Mouse (Mus musculus): ENCODE results near the gene Stoml3. TPM values are rescaled to one million over a fixed set of nuclear protein-coding genes. Genes with fewer than 3 reads are reported as not detected.

The Stoml3 gene
- not detected in 2 replicates for polyA plus RNA-seq (2015; fragmentation: Nextera tagmentation; extraction: Ambion mirVana)

DNA sequence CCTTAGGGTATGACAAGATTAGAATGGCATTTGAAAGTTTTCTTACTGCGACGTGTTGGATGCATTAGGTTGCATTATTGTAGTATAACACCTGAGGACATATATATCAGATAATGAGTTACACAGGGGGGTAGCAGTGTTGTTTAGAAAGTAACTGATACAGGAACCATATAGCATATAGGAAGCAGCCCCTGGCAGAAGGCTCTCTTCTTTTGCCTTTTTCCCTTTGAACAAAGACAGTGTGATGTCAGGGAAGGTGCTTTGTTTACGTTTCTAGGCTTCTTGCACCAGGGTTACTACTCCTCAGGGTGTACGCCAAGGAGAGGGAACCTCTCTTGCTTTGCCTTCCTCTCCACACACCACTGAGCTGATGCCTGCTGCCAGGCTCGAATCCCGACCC is at the start of gene Stoml3:
Gene Stoml3 (plus strand): TSS at position 301 of the 400 bp plus-strand sequence.
- Histone ChIP-seq H3K9ac (no peak within 1 kb of the TSS), H3K36me3 (no peaks in the 10 kb centered on the region), H3K27me3 (no peaks in the 10 kb centered on the region), H3K4me2 (no peak within 1 kb of the TSS), H3K4me3 (no peak within 1 kb of the TSS), H3K27ac (no peak within 1 kb of the TSS), H3K4me1 (replicated peaks) (no peaks in the 10 kb centered on the region), H3K9me3 (no peaks in the 10 kb centered on the region)
- 77% methylated on average over 6 of the region's 6 CpGs for WGBS
- ATAC-seq (ENCODE audit: low FRiP score) = no peak

DNA sequence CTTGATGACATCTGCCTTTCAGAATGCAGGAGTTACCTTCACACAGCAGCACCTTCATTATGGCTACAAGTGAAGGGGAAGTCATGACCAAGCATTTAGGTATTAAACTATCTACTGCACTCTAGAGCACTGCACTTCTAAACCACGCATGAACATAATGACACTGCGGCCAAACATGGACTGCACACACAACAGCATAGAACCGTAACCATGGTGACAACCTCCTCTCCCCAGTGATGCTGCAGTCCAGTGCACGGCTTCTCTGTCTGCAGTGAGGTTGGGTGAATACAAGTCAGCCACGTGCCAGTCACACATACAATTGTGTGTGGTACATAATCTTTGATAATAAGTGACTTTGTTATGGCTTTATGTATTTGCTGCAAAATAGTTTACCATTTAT is 42.9 kb upstream of the Stoml3 start:
- H3K9ac ChIP-seq = no peak overlapping the region
- H3K9me3 ChIP-seq = no peaks in the 10 kb centered on the region
- ATAC-seq (ENCODE audit: low FRiP score) = peak; percentile 63
- no peak overlapping the region for H3K4me2 ChIP-seq
- WGBS = 29% methylated on average over 5 of the region's 5 CpGs
- peaks cover 12% of the 10 kb centered on the region for H3K36me3 ChIP-seq
- peaks cover 10% of the 10 kb centered on the region for H3K4me1 ChIP-seq (replicated peaks)
- no peak overlapping the region for H3K4me3 ChIP-seq
- no peaks in the 10 kb centered on the region for H3K27me3 ChIP-seq
- 0 out of 2 replicates have a peak overlapping the region, but pooled peaks have one; percentile 40 for H3K27ac ChIP-seq

DNA sequence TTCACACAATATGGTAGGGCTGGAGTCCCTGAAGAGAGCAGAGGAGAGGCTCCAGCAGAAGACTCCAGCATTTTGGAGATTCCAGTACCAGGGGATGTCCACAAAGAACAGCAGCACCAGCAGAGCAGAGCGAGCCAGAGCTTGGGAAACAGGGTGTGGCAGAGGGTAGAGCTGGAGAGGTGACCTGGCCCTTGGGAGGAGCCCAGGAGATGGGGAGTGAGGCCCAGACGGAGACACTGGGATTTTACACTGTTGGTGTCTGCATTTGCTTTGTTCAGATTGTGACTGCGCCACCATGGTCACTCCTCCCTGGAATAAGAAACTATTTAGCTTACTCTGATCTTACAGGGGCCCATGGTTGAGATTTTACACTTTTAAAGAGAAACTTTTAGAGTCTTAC is 41.7 kb upstream of the Stoml3 start:
- peaks cover 24% of the 10 kb centered on the region for H3K36me3 ChIP-seq
- no peaks in the 10 kb centered on the region for H3K9me3 ChIP-seq
- no peak for ATAC-seq (ENCODE audit: low FRiP score)
- H3K27me3 ChIP-seq = no peaks in the 10 kb centered on the region
- H3K4me2 ChIP-seq = no peak overlapping the region
- H3K4me1 ChIP-seq (replicated peaks) = peaks cover 10% of the 10 kb centered on the region
- 91% methylated on average over 3 of the region's 3 CpGs for WGBS
- H3K27ac ChIP-seq = no peak overlapping the region
- H3K9ac ChIP-seq = no peak overlapping the region
- H3K4me3 ChIP-seq = no peak overlapping the region

- Histone ChIP-seq H3K27me3 (no peaks in the 10 kb centered on the region), H3K9me3 (no peaks in the 10 kb centered on the region), H3K4me3 (no peak overlapping the region), H3K27ac (no peak overlapping the region), H3K4me1 (replicated peaks) (peaks cover 10% of the 10 kb centered on the region), H3K36me3 (peaks cover 38% of the 10 kb centered on the region), H3K9ac (no peak overlapping the region), H3K4me2 (no peak overlapping the region)
- WGBS = 23% methylated on average over 2 of the region's 2 CpGs
- ATAC-seq (ENCODE audit: low FRiP score) = 0 out of 2 replicates have a peak, but pooled peaks have one; percentile 30
Observed at GRCm38 (mm10) chr3:53448208-53448607, 40.2 kb upstream of the Stoml3 start.

GRCm38 (mm10) chr3:53450666-53451065 is 37.8 kb upstream of the Stoml3 start:
- H3K4me2 ChIP-seq = no peak overlapping the region
- H3K36me3 ChIP-seq = peaks cover 60% of the 10 kb centered on the region
- H3K4me1 ChIP-seq (replicated peaks) = peaks cover under 1% of the 10 kb centered on the region; the same call in 1 of the 2 replicates
- H3K27ac ChIP-seq = no peak overlapping the region
- H3K27me3 ChIP-seq = no peaks in the 10 kb centered on the region
- H3K4me3 ChIP-seq = no peak overlapping the region
- H3K9ac ChIP-seq = no peak overlapping the region
- ATAC-seq (ENCODE audit: low FRiP score) = no peak
- H3K9me3 ChIP-seq = no peaks in the 10 kb centered on the region
- 95% methylated on average over 11 of the region's 11 CpGs for WGBS

GRCm38 (mm10) chr3:53452351-53452750 is 36.1 kb upstream of the Stoml3 start:
- no peak for ATAC-seq (ENCODE audit: low FRiP score)
- H3K4me1 ChIP-seq (replicated peaks) = no peaks in the 10 kb centered on the region
- H3K27ac ChIP-seq = no peak overlapping the region
- no peaks in the 10 kb centered on the region for H3K9me3 ChIP-seq
- H3K4me3 ChIP-seq = no peak overlapping the region
- no peak overlapping the region for H3K4me2 ChIP-seq
- WGBS = 96% methylated on average over 10 of the region's 10 CpGs
- H3K9ac ChIP-seq = no peak overlapping the region
- no peaks in the 10 kb centered on the region for H3K27me3 ChIP-seq
- peaks cover 76% of the 10 kb centered on the region for H3K36me3 ChIP-seq

- H3K36me3 ChIP-seq = peaks cover 82% of the 10 kb centered on the region
- H3K4me3 ChIP-seq = no peak overlapping the region
- WGBS = 96% methylated on average over 7 of the region's 7 CpGs
- no peak overlapping the region for H3K9ac ChIP-seq
- H3K4me1 ChIP-seq (replicated peaks) = no peaks in the 10 kb centered on the region
- H3K27ac ChIP-seq = no peak overlapping the region
- no peak overlapping the region for H3K4me2 ChIP-seq
- no peaks in the 10 kb centered on the region for H3K27me3 ChIP-seq
- H3K9me3 ChIP-seq = no peaks in the 10 kb centered on the region
- no peak for ATAC-seq (ENCODE audit: low FRiP score)
Observed at GRCm38 (mm10) chr3:53453346-53453745, 35.1 kb upstream of the Stoml3 start.

DNA sequence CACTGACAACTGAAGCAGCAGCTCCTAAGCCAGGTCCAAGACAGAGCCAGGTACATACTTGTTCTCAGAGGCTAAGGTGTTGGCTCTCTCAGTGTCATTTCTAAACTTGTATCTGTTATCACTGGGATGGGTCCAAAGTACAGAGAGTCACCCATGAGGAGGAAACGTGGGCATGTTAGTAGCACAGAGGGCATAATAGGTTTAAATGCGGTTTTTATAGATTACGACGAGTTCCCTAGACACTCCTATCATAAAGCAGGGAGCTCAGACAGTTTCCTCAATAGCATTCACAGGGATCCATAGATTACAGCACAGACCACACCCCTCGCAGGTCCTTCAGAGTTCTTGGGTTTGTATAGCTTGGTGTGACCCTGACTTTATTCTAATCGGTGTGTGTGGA is 34.4 kb upstream of the Stoml3 start:
- H3K4me3 ChIP-seq = no peak overlapping the region
- no peaks in the 10 kb centered on the region for H3K27me3 ChIP-seq
- H3K36me3 ChIP-seq = peaks cover 88% of the 10 kb centered on the region
- no peak for ATAC-seq (ENCODE audit: low FRiP score)
- no peak overlapping the region for H3K4me2 ChIP-seq
- H3K4me1 ChIP-seq (replicated peaks) = no peaks in the 10 kb centered on the region
- no peak overlapping the region for H3K27ac ChIP-seq
- no peaks in the 10 kb centered on the region for H3K9me3 ChIP-seq
- H3K9ac ChIP-seq = no peak overlapping the region
- 95% methylated on average over 6 of the region's 6 CpGs for WGBS

DNA sequence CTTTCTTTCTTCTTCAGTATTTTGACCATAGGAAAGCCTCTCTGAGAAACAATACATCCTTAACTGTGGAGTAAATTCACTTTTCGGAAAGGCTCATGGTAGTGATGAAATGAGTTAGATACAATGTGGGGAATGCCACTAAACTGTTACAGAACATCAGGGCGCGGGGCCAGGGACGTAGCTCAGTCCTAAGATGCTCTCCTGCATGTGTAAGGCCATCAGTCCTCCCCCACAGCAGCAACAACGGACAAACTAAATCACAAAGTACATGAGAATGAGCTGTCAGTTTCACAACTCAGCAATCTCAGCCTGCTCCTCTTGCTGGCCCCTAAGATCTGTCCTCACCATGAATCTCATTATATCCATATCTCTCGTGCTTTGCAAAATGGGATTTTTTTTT is 33.9 kb upstream of the Stoml3 start:
- Histone ChIP-seq H3K4me3 (no peak overlapping the region), H3K9me3 (no peaks in the 10 kb centered on the region), H3K4me1 (replicated peaks) (no peaks in the 10 kb centered on the region), H3K27me3 (no peaks in the 10 kb centered on the region), H3K27ac (no peak overlapping the region), H3K4me2 (no peak overlapping the region), H3K36me3 (peaks cover 92% of the 10 kb centered on the region), H3K9ac (no peak overlapping the region)
- WGBS = 96% methylated on average over 6 of the region's 6 CpGs
- ATAC-seq (ENCODE audit: low FRiP score) = no peak

- no peak overlapping the region for H3K4me3 ChIP-seq
- peaks cover 92% of the 10 kb centered on the region for H3K36me3 ChIP-seq
- no peaks in the 10 kb centered on the region for H3K4me1 ChIP-seq (replicated peaks)
- no peak overlapping the region for H3K9ac ChIP-seq
- no peaks in the 10 kb centered on the region for H3K9me3 ChIP-seq
- WGBS = 88% methylated on average over 7 of the region's 7 CpGs
- no peak overlapping the region for H3K27ac ChIP-seq
- no peak overlapping the region for H3K4me2 ChIP-seq
- H3K27me3 ChIP-seq = no peaks in the 10 kb centered on the region
- ATAC-seq (ENCODE audit: low FRiP score) = no peak
Observed at GRCm38 (mm10) chr3:53454984-53455383, 33.5 kb upstream of the Stoml3 start.

GRCm38 (mm10) chr3:53457750-53458149 is 30.7 kb upstream of the Stoml3 start:
- H3K4me1 ChIP-seq (replicated peaks) = peaks cover 8% of the 10 kb centered on the region
- no peak overlapping the region for H3K9ac ChIP-seq
- H3K27me3 ChIP-seq = no peaks in the 10 kb centered on the region
- H3K4me3 ChIP-seq = no peak overlapping the region
- H3K9me3 ChIP-seq = no peaks in the 10 kb centered on the region
- ATAC-seq (ENCODE audit: low FRiP score) = no peak
- H3K4me2 ChIP-seq = no peak overlapping the region
- WGBS = 75% methylated on average over 5 of the region's 5 CpGs
- no peak overlapping the region for H3K27ac ChIP-seq
- peaks cover 78% of the 10 kb centered on the region for H3K36me3 ChIP-seq

GRCm38 (mm10) chr3:53460106-53460505 is 28.3 kb upstream of the Stoml3 start:
- H3K36me3 ChIP-seq = peaks cover 54% of the 10 kb centered on the region
- ATAC-seq (ENCODE audit: low FRiP score) = no peak
- no peak overlapping the region for H3K4me2 ChIP-seq
- H3K4me1 ChIP-seq (replicated peaks) = peaks cover 17% of the 10 kb centered on the region
- no peaks in the 10 kb centered on the region for H3K27me3 ChIP-seq
- H3K4me3 ChIP-seq = no peak overlapping the region
- WGBS = 93% methylated on average over 9 of the region's 9 CpGs
- H3K9me3 ChIP-seq = no peaks in the 10 kb centered on the region
- H3K27ac ChIP-seq = no peak overlapping the region
- H3K9ac ChIP-seq = no peak overlapping the region; the same call in 1 of the 2 replicates

DNA sequence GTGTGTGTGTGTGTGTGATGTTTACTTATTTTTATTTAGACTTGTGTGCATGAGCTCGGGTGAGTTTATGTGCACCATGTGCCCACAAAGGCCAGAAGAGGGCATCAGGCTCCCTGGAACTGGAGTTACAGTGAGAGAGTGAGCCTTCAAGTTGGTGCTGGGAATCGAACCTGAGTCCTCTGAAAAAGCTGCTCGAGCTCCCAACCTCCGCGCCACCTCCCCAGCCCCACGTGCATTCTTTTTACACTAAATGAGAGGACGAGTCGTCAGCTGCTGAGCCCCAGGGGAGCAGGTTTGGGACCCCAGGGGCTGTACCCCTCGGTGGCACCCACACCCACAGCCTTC is 25.8 kb upstream of the Stoml3 start:
- Histone ChIP-seq H3K4me3 (peak overlapping the region; percentile 82), H3K27ac (peak overlapping the region; percentile 94), H3K27me3 (no peaks in the 10 kb centered on the region), H3K9me3 (no peaks in the 10 kb centered on the region), H3K4me2 (peak overlapping the region; percentile 77), H3K36me3 (peaks cover 31% of the 10 kb centered on the region), H3K9ac (peak overlapping the region; percentile 91), H3K4me1 (replicated peaks) (peaks cover 43% of the 10 kb centered on the region)
- 6% methylated on average over 9 of the region's 9 CpGs for WGBS
- no peak for ATAC-seq (ENCODE audit: low FRiP score)
